Mouse (Mus musculus): Measurements from ENCODE around the gene Morn4. TPM values are rescaled to one million over a fixed set of nuclear protein-coding genes. Genes with fewer than 3 reads are reported as not detected.
A peak's percentile ranks its signal among the peaks of the same experiment; 100 is the strongest.

The Morn4 gene
- polyA plus RNA-seq, 1 experiment from 2014 or later: 41.2 TPM

GRCm38 (mm10) chr19:42036357-42036756, 49.8 kb downstream of the Morn4 start:
- no peak overlapping the region for H3K9ac ChIP-seq
- 86% methylated on average over 3 of the region's 3 CpGs for WGBS
- peaks cover 6% of the 10 kb centered on the region for H3K27me3 ChIP-seq

GRCm38 (mm10) chr19:42035456-42036248, 50.5 kb downstream of the Morn4 start, which contains the start of gene Ankrd2:
Ankrd2 (plus strand) TSS chr19:42036000.
- peak within 1 kb of the TSS; percentile 80 for H3K27ac ChIP-seq
- no peak within 1 kb of the TSS for H3K4me3 ChIP-seq
- ATAC-seq (ENCODE audit: insufficient number of reproducible peaks, insufficient read depth, low FRiP score, low TSS enrichment, low read depth): 0 out of 2 replicates have a peak, but pooled peaks have one; percentile 16
- WGBS: 66% methylated on average over 19 of the region's 19 CpGs
- peak within 1 kb of the TSS; percentile 24; the same call in 1 of the 2 replicates for H3K4me2 ChIP-seq
- 0 out of 2 replicates have a peak within 1 kb of the TSS, but pooled peaks have one; percentile 27 for H3K9ac ChIP-seq
- H3K4me1 ChIP-seq: peaks cover 24% of the 10 kb centered on the region
- H3K36me3 ChIP-seq: peaks cover 19% of the 10 kb centered on the region
- no peaks in the 10 kb centered on the region for H3K9me3 ChIP-seq
- H3K27me3 ChIP-seq: peaks cover 6% of the 10 kb centered on the region

More at GRCm38 (mm10) chr19:42036357-42036756, 49.8 kb downstream of the Morn4 start:
- H3K4me2 ChIP-seq: no peak overlapping the region
- no peak overlapping the region for H3K4me3 ChIP-seq
- peaks cover 19% of the 10 kb centered on the region for H3K36me3 ChIP-seq
- ATAC-seq (ENCODE audit: insufficient number of reproducible peaks, insufficient read depth, low FRiP score, low TSS enrichment, low read depth): no peak
- no peaks in the 10 kb centered on the region for H3K9me3 ChIP-seq
- no peak overlapping the region for H3K27ac ChIP-seq
- peaks cover 24% of the 10 kb centered on the region for H3K4me1 ChIP-seq

GRCm38 (mm10) chr19:42034881-42035455, 51.2 kb downstream of the Morn4 start:
- WGBS: 47% methylated on average over 11 of the region's 11 CpGs
- H3K27ac ChIP-seq: peak overlapping the region; percentile 80
- ATAC-seq (ENCODE audit: insufficient number of reproducible peaks, insufficient read depth, low FRiP score, low TSS enrichment, low read depth): 0 out of 2 replicates have a peak, but pooled peaks have one; percentile 3
- H3K27me3 ChIP-seq: peaks cover 3% of the 10 kb centered on the region
- 0 out of 2 replicates have a peak overlapping the region, but pooled peaks have one; percentile 27 for H3K9ac ChIP-seq
- H3K4me2 ChIP-seq: peak overlapping the region; percentile 24
- H3K4me3 ChIP-seq: no peak overlapping the region
- peaks cover 24% of the 10 kb centered on the region for H3K4me1 ChIP-seq
- H3K9me3 ChIP-seq: no peaks in the 10 kb centered on the region
- peaks cover 19% of the 10 kb centered on the region for H3K36me3 ChIP-seq

- peak; percentile 35; the same call in 1 of the 2 replicates for ATAC-seq (ENCODE audit: insufficient number of reproducible peaks, insufficient read depth, low FRiP score, low TSS enrichment, low read depth)
- Histone ChIP-seq H3K36me3 (peaks cover 19% of the 10 kb centered on the region), H3K27me3 (no peaks in the 10 kb centered on the region), H3K4me2 (no peak overlapping the region; the same call in 1 of the 2 replicates), H3K9me3 (no peaks in the 10 kb centered on the region), H3K4me1 (peaks cover 24% of the 10 kb centered on the region), H3K27ac (peak overlapping the region; percentile 80), H3K9ac (peak overlapping the region; percentile 49), H3K4me3 (no peak overlapping the region)
- WGBS: 37% methylated on average over 9 of the region's 9 CpGs
Observed at GRCm38 (mm10) chr19:42034146-42034775, 51.9 kb downstream of the Morn4 start.

- peaks cover 19% of the 10 kb centered on the region for H3K36me3 ChIP-seq
- no peaks in the 10 kb centered on the region for H3K27me3 ChIP-seq
- H3K4me3 ChIP-seq: no peak overlapping the region
- ATAC-seq (ENCODE audit: insufficient number of reproducible peaks, insufficient read depth, low FRiP score, low TSS enrichment, low read depth): no peak
- peak overlapping the region; percentile 49 for H3K9ac ChIP-seq
- 82% methylated on average over 14 of the region's 14 CpGs for WGBS
- H3K9me3 ChIP-seq: no peaks in the 10 kb centered on the region
- H3K4me1 ChIP-seq: peaks cover 24% of the 10 kb centered on the region
- peak overlapping the region; percentile 80 for H3K27ac ChIP-seq
- H3K4me2 ChIP-seq: no peak overlapping the region
Observed at GRCm38 (mm10) chr19:42033611-42034010, 52.5 kb downstream of the Morn4 start.

GRCm38 (mm10) chr19:42031112-42031511, 55.0 kb downstream of the Morn4 start:
- H3K36me3 ChIP-seq: peaks cover 19% of the 10 kb centered on the region
- no peak overlapping the region for H3K27ac ChIP-seq
- no peak for ATAC-seq (ENCODE audit: insufficient number of reproducible peaks, insufficient read depth, low FRiP score, low TSS enrichment, low read depth)
- H3K4me3 ChIP-seq: no peak overlapping the region
- H3K27me3 ChIP-seq: no peaks in the 10 kb centered on the region
- H3K4me2 ChIP-seq: no peak overlapping the region
- no peaks in the 10 kb centered on the region for H3K9me3 ChIP-seq
- H3K4me1 ChIP-seq: peaks cover 28% of the 10 kb centered on the region
- no peak overlapping the region for H3K9ac ChIP-seq
- 80% methylated on average over 5 of the region's 5 CpGs for WGBS

GRCm38 (mm10) chr19:42026158-42026557, 60.0 kb downstream of the Morn4 start:
- H3K4me2 ChIP-seq: no peak overlapping the region
- no peak overlapping the region for H3K9ac ChIP-seq
- H3K9me3 ChIP-seq: no peaks in the 10 kb centered on the region
- H3K27ac ChIP-seq: no peak overlapping the region
- no peaks in the 10 kb centered on the region for H3K36me3 ChIP-seq
- H3K27me3 ChIP-seq: no peaks in the 10 kb centered on the region
- 3% methylated on average over 5 of the region's 5 CpGs for WGBS
- ATAC-seq (ENCODE audit: insufficient number of reproducible peaks, insufficient read depth, low FRiP score, low TSS enrichment, low read depth): no peak
- H3K4me3 ChIP-seq: no peak overlapping the region
- peaks cover 21% of the 10 kb centered on the region for H3K4me1 ChIP-seq

Other genes starting within 250 kb of the Morn4 start
- 4.9 and 5.3 TPM in 2 replicates for gene Frat2, start 238.2 kb downstream of the Morn4 start, polyA plus RNA-seq (2015; fragmentation: Nextera tagmentation; extraction: Ambion mirVana)
- gene Rrp12, start 190.2 kb downstream of the Morn4 start, polyA plus RNA-seq (2015; fragmentation: Nextera tagmentation; extraction: Ambion mirVana): 15.2 and 16.8 TPM in 2 replicates
- 539 and 631 TPM in 2 replicates for gene Pgam1, start 174.4 kb downstream of the Morn4 start, polyA plus RNA-seq (2015; fragmentation: Nextera tagmentation; extraction: Ambion mirVana)
- gene Exosc1, start 152.9 kb downstream of the Morn4 start, polyA plus RNA-seq (2015; fragmentation: Nextera tagmentation; extraction: Ambion mirVana): 88.2 and 90.2 TPM in 2 replicates
- 91.2 and 97.3 TPM in 2 replicates for gene Zdhhc16, start 152.9 kb downstream of the Morn4 start, polyA plus RNA-seq (2015; fragmentation: Nextera tagmentation; extraction: Ambion mirVana)
- 41.2 and 41.7 TPM in 2 replicates for gene Mms19, start 105.2 kb downstream of the Morn4 start, polyA plus RNA-seq (2015; fragmentation: Nextera tagmentation; extraction: Ambion mirVana)
- gene Ubtd1, start 104.6 kb downstream of the Morn4 start, polyA plus RNA-seq (2015; fragmentation: Nextera tagmentation; extraction: Ambion mirVana): 23.0 and 23.5 TPM in 2 replicates
- 0.25 and 0.31 TPM in 2 replicates for gene Ankrd2, start 50.4 kb downstream of the Morn4 start, polyA plus RNA-seq (2015; fragmentation: Nextera tagmentation; extraction: Ambion mirVana)
- gene Hoga1, start 40.7 kb downstream of the Morn4 start, polyA plus RNA-seq (2015; fragmentation: Nextera tagmentation; extraction: Ambion mirVana): 1.3 and 3.3 TPM in 2 replicates
- not detected in 2 replicates for gene 4933411K16Rik, start 34.1 kb downstream of the Morn4 start, polyA plus RNA-seq (2015; fragmentation: Nextera tagmentation; extraction: Ambion mirVana)
- 24.9 and 27.4 TPM in 2 replicates for gene Pi4k2a, start 4.1 kb upstream of the Morn4 start, polyA plus RNA-seq (2015; fragmentation: Nextera tagmentation; extraction: Ambion mirVana)
- gene Avpi1, start 42.7 kb upstream of the Morn4 start, polyA plus RNA-seq (2015; fragmentation: Nextera tagmentation; extraction: Ambion mirVana): 29.8 and 35.5 TPM in 2 replicates
- 11.6 and 13.3 TPM in 2 replicates for gene Marveld1, start 61.0 kb upstream of the Morn4 start, polyA plus RNA-seq (2015; fragmentation: Nextera tagmentation; extraction: Ambion mirVana)
- 25.7 and 27.6 TPM in 2 replicates for gene Zfyve27, start 77.6 kb upstream of the Morn4 start, polyA plus RNA-seq (2015; fragmentation: Nextera tagmentation; extraction: Ambion mirVana)
- gene Sfrp5, start 115.9 kb upstream of the Morn4 start, polyA plus RNA-seq (2015; fragmentation: Nextera tagmentation; extraction: Ambion mirVana): 1.4 and 1.7 TPM in 2 replicates
- gene Golga7b, start 161.2 kb upstream of the Morn4 start, polyA plus RNA-seq (2015; fragmentation: Nextera tagmentation; extraction: Ambion mirVana): 1.5 and 1.8 TPM in 2 replicates